Mouse (Mus musculus): ENCODE results near the gene Slc29a3.
"Not testable (repeated sequence)": the region's sequence is repeated elsewhere in the genome, so short reads cannot be mapped to it uniquely, and the experiment has no call there.

Slc29a3 gene

DNA sequence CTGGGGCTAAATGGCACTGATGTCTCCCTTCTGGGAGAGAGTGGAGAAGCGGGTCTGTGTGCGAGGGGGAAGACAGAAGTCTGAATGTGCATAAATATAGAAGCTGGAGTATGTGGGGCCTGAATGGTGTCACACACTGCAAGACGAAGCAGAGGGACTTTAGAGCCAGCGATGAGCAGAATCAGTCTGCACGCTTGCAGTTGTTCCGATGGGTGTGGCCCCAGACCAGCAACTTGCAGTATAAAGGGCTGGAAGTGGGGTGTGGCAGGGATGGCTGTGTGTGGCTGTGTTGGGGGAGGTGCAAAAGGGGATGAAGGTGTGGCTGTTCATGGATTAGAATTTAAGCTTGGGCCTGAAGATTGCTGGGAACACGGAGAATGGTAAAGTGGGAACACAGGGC, 16.0 kb upstream of the Slc29a3 start:
- DNase-seq (ENCODE audit: extremely low spot score, low read depth, low spot score): no peak

DNA sequence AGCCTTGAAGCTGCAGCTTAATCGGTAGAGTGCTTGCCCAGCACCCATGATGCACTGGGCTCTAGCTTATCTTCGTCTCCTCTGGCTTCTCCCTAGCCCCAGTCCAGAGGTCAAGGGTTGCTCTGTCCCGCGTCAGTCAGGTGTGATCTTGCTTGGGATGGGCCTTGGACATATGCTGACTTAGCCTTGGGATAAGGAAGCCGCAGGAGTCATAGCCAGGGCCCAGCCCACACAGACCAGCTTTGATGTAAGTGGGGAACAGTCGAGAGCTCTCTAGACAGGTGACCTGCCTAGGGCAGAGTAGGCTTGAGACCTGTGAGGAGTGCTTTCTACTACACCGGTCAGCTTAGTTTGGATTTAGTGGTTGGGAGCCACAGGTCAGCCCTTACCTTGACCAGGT, 14.8 kb upstream of the Slc29a3 start:
- no peak for DNase-seq (ENCODE audit: extremely low spot score, low read depth, low spot score)

DNA sequence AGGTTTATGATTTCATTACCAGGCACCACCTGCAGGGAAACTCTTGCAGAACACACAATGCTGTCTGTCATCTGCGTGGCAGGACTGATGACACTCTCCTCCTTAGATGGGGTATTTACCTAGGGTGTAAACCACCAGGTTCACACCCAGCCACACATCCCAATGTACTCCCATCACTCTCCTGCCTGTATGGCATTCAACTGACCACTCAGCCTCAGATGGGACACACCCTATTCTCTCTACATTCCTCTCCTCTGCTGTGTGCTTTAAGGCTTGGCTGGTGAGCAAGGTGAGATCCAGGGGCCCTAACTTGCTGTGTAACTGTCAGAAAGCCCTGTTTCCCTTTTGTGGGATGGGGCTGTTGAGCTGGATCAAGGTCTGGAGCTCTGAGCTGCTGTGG, 9.5 kb upstream of the Slc29a3 start:
- DNase-seq (ENCODE audit: extremely low spot score, low read depth, low spot score): no peak

DNA sequence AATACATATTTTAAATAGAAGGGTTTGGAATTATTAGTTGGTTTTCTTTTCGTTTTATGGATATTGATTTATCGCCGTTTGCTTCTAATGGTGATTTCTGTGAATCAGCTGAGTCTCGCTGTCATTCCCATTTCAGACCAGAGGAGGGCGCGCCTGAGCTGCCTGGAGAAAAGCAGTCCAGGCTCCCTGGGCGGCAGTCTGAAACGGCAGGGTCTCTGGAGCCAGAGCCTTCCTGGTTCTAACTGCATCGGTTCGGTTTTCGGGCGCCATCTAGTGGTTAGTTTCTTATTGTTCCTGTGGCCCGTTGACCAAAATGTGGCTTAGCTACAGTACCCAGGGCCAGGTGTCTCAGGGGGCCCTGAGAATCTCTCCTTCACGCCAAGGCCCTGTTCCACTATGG, 7.8 kb upstream of the Slc29a3 start:
- peak; percentile 87 for DNase-seq (ENCODE audit: extremely low spot score, low read depth, low spot score)

DNA sequence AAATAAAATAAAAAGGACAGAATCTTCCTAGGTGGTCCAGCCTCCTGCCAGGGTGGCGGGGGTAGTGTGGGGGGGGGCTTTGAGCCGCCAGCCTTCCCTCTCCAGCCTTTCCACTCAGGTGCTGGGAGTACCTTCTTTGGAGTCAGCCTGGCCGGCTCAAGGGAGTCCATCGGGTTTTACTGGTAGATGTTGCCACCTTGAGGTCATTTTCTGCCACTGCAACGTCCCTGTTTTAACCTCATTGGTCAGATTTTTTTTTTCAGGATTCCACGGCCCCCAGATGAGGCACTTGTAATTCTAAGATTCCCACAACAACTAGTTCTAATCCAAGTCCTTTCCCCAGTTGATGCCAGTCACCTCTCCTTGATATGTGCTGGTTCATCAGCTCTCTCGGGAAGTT, 4.4 kb upstream of the Slc29a3 start:
- DNase-seq (ENCODE audit: extremely low spot score, low read depth, low spot score): no peak

DNA sequence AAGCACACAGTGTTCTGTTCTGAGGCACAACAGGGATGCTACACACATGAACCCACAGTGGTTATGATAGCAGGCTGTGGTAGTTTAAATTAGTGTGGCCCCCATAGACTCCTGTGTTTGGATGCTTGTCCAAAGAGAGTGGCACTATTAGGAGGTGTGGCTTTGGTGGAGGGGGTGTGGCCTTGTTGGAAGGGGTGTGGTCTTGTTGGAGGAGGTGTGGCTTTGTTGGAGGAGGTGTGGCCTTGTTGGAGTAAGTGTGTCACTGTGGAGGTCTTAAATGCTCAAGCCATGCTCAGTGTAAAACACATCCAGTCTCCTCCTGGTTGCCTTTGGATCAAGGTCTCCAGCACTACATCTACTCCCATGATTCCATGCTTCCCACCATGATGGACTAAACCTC, 3.6 kb upstream of the Slc29a3 start:
- no peak for DNase-seq (ENCODE audit: extremely low spot score, low read depth, low spot score)

DNA sequence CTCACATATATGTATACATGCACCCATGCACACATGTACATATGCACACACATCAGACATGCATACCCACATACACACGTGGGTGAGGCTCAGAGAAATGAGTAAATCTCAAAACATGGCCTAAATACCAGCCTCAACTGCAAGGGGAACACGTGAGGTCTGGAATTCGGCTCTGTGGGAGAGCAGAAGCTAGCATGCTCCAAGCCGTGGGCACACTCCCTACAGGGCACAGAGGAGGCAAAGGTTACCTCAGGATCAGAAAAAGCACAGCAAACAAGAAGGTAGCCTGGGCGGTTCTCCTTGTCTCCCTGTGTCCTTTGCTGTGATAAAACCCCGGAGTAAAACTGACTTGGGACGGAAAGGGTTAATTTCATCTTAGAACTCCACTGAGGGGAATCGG, 1.3 kb upstream of the Slc29a3 start:
- DNase-seq (ENCODE audit: extremely low spot score, low read depth, low spot score): no peak

DNA sequence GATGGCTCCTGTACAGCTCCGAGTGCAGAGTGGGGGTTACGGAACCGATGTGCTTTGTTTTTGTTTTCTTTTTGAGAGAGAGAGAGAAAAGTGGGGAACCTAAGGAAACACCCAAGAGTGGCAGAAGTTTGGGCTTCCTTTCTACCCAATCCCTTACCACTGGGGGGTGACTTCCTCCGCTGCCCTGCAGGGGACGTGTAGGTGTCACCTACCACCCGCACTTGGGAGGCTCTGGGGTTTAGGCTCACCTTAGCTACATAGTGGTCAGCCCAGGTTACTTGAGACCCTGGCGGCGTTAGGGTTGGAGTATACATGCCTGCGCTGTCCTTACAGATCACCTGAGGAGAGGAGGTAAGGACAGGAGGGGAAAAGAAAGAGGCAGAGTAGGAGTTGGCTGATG, 667 bp upstream of the Slc29a3 start:
- no peak for DNase-seq (ENCODE audit: extremely low spot score, low read depth, low spot score)

DNA sequence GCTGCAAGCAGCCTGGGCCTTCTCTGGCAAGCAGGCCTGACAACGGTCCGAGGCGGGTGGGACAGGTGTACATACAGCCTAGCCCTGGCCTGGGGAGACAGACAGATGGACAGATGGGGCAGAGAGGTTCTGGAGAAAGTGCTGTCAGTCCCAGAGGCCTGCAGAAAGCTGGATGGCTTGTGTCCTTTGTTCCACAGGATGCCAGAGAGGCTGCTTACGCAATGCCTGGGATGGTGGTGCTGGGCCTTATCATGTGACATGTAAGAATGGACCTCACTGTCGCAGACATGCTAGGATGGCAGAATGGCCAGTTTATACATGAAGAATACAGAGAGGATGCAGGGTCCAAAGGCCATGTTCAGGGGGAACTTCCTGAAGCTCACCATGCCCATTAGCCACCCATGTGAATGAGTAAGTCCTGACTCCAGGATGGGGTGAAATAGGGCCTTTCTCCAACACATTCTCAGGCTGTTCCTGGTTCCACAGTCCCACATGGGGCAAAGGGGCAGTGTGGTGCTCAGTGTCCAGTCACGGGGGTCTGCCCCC, 4.9 kb downstream of the Slc29a3 start:
- no peak for DNase-seq (ENCODE audit: extremely low spot score, low read depth, low spot score)

DNA sequence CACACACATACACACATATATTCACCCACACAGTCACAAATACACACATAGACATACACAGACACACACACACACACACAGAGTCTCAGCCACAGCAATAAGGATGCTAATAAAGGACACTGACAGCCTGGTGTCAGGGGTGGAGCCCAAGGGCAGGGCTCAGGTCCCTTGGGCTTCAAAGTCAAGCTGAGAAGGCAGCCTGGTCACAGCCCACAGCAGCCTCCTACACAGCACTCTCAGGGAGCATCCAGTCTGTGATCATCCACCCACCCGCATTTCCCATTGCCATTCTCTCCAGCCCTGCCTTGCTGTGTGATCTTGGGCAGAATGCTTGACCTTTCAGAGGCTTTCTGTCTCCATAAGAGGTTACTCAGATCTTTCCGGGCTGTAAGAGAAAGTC, 6.1 kb downstream of the Slc29a3 start:
- no peak for DNase-seq (ENCODE audit: extremely low spot score, low read depth, low spot score)

DNA sequence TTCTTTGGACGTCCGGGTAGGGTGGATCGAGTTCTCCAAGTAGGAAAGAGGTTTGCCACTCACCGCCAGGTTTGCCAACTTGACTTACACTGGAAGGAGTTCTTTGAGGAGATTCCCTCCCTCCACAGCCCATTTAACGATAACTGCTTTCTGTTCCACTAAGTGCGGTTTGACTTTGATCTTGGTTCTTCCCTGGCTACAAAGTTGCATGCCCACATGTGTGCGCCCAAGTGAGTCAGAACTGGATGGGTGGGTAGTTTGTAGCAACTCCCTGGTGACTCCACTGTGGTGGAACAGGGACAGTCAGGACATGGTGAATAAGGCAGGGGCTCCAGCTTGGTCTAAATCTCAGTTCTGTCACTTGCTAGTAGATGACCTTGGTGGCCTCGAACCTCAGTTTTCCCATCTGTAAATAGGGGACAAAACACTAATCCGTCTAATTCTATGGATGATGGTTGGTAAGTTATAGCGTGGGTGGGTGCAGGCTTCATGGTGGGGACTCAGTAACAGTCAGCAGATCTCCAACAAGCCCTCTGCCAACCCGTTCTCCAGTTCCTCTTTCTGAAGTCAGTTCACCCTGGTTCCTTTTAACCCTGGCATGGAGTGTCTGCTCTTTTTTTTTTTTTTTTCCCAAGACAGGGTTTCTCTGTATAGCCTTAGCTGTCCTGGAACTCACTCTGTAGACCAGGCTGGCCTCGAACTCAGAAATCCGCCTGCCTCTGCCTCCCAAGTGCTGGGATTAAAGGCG, 7.9 kb downstream of the Slc29a3 start:
- no peak for DNase-seq (ENCODE audit: extremely low spot score, low read depth, low spot score)

DNA sequence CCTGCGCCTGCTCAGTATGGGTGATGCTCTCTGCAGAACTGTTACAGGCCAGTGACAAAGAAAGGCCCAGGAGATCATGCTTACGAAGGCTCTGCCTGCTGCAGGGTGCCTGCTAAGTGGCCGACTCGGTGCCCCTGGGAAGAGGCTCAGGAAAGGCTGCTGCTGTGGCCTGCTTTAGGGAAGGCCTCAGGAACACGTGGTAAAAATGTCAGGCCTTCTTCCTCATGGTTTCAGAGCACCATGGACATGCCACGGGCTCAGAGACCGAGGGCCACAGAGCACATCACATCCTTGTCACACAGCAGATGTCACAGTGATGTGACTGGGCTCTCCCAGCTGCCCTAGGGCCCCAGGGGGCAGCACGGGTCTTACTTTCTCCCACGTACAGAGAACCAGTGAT, 8.9 kb downstream of the Slc29a3 start:
- no peak for DNase-seq (ENCODE audit: extremely low spot score, low read depth, low spot score)

DNA sequence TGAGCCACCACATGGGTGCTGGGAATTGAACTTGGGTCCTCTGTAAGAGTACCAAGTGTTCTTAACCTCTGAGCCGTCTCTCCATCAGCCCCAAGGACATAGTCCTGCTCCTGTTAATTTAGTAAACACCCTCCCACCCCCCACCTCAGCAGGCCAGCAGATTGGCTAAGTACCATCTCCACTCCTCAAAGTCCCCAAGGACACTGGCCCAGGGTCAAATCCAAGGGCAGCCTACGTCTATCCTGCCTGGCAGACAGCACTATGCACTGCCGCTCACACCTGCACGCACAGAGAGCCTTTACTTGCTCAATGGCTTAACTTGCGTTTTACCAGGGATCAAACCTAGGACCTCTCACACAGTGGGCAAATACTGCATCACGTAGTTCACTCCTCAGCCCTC, 9.7 kb downstream of the Slc29a3 start:
- DNase-seq (ENCODE audit: extremely low spot score, low read depth, low spot score): no peak

DNA sequence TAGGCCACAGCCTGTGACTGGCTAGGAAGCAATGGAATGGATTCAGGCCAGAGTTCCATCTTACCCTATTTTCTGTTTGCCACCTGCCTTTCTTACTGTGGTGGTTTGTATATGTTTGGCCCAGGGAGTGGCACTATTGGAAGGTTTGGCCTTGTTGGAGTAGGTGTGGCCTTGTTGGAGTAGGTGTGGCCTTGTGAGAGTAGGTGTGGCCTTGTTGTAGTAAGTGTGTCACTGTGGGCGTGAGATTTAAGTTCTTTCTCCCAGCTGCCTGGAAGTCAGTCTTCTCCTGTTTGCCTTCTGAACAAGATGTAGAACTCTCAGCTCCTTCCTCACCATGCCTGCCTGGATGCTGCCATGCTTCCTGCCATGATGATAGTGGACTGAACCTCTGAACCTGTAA, 10.3 kb downstream of the Slc29a3 start:
- DNase-seq (ENCODE audit: extremely low spot score, low read depth, low spot score): not testable (repeated sequence)

DNA sequence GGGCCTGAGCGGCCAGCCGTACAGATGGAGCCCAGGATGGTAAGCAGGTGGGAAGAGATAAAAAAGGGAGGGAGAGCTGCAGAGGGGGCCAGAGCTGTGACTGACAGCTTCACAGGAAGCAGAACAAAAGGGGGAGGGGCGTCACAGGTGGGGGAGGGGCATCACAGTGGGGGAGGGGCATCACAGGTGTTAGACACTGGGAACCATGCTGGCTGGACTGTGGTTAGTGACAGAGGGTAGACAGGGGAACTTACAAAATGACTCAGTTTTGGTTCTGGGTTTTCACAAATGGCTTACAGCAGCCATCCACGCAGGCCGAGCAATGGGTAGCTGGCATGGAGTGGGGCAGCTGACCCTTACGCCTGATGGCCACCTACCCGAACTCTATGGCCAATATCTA, 11.2 kb downstream of the Slc29a3 start:
- DNase-seq (ENCODE audit: extremely low spot score, low read depth, low spot score): no peak

DNA sequence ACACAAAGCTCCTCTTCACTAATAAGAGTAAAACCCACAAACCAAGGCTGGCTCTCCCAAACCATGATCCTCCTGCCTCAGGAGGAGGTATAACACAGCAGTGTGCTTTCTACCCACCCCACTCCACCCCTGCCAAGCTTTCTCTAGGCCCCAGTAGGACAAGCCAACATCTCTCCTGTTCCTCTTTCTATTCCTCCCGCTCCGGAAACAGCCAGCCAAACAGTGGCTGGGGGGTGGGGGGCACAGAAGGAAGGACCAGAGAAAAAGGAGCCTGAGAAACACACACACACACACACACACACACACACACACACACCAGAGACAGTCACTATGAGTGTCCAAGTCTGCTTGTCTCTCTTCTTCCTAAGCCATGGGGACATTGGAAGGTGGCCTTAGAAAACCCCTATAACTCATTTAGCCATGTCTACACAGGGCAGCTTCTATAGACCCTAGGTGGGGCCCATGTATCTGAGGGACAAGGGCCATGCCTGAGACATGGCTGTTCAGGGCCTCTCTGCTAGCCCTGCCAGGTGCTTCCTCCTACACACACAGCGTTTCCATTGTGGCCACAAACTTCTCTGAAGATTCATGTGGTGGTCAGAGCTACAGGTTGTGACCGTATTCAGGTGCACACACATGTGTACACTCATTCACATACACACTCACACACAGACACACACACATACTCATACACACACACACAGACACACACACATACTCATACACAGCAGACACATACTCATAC, 12.8 kb downstream of the Slc29a3 start:
- DNase-seq (ENCODE audit: extremely low spot score, low read depth, low spot score): no peak

DNA sequence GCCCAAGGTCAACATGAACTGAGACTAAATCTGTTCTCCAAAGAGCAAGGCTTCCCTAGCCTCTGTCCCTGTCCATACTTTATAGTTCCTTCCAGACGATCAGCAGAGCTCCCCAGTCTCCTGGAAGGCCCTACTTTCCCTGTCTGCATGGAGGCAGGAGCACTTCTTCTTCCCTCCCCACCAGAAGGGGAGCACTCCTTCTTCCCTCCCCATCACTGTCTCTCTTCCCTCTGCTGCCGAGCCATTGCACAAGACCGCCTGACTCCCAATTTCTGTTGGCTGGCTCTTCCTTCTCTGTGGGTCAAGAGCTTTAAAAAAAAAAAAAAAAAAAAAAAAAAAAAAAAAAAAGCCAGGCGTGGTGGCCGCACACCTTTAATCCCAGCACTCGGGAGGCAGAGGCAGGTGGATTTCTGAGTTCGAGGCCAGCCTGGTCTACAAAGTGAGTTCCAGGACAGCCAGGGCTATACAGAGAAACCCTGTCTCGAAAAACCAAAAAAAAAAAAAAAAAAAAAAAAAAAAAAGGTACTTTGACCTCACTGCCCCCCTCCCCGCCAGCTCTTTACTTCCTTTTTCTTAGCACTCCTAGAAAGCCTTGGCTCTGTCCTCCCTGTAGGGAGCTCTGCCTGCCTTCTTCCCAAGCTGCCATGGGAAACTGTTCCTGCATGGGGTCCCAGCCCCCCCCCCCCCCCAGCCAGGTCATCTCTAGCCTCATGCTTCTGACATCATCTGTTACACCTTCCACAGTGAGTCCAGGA, 14.5 kb downstream of the Slc29a3 start:
- DNase-seq (ENCODE audit: extremely low spot score, low read depth, low spot score): no peak

DNA sequence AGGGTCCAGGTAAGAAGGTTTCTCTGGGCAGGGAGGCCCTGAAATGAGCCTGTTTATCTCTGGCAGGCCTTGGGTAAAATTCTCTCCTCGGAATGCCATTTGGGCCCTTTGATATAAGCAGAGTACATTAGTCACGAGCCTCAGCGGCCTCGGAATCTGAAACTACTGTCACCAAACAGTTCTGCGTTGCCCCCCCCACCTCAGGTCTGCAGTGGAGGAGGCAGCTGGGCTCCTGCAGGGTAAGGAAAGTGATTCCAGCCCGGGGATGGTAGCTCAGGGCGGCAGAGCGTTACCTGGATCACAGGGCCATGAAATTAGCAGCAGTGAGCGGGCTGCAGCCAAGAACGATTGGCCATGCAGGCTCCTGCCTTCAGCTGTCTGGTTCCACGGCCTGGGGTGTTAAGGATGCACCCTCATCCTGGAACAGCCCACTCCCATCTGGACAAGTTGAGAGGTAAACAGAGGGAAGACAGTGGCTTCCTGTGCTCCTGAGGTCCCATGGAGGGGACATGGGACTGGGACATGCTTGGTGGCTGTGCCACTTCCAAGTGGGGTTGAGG, 15.3 kb downstream of the Slc29a3 start:
- no peak for DNase-seq (ENCODE audit: extremely low spot score, low read depth, low spot score)

DNA sequence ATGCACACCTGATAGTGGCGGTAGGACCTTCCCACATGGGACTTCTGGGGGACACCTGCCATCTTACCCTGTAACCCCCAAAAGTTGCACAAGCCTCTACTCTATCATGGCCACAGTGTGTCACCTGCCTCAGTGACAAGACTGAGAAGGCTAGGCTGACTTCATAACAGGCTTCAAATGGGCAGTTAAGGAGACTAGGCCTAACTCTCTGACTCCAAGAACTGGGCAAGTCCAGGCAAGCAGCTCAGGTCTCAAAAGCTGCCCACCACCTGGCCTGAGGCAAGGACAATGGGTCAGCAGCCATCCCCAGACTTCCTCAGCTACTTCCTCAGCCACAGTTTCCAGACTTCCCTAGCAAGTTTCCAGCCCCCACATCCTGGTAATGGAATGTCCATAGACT, 16.9 kb downstream of the Slc29a3 start:
- no peak for DNase-seq (ENCODE audit: extremely low spot score, low read depth, low spot score)

DNA sequence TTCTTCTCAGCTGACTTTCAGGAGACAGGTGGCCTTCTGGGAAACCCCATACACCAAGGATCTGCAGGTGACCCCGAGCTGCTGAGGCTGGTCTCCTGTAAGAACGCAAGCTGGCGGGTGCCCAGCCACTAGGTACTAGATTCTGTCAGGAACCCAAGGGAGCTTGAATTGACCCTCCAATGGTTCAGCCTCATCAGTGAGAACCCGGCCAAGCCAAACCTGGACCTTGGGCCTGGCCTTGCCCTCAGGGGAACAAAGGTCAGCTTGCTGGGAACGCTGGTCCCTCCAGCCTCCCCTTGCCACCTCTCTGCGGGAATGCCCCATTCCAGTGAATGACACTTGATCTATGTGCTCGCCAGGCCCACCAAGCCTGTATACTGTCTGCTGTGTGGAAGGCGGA, 19.1 kb downstream of the Slc29a3 start:
- DNase-seq (ENCODE audit: extremely low spot score, low read depth, low spot score): no peak

DNA sequence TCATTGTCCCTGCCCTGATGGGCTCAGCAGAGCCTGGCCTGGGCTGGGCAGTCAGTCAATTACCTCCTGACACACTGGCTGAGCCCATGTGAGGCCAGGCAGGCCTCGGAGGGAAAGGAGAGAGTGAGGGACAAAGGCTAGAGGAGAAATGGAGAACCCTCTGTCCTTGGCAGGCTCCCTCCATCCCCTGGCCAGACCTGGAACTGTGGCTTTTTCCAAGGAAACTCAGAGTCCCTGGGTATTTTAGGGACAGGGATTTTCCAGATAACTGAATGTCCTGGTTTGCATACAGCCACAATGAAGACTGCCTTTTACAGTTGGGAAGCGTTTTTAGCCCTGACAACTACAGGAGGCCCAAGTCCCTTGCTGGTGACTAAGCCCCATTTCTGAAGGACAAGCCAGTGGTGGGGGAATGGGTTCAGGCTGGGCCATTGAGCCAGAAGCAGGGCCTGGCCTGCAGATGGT, 20.2 kb downstream of the Slc29a3 start:
- DNase-seq (ENCODE audit: extremely low spot score, low read depth, low spot score): no peak
